Mouse (Mus musculus): ENCODE data around the gene Coq2. TPM values are rescaled to one million over a fixed set of nuclear protein-coding genes. Genes with fewer than 3 reads are reported as not detected.

The Coq2 gene
- polyA plus RNA-seq, 1 experiment from 2014 or later, result 25.8 TPM

- Histone ChIP-seq H3K4me3 (ENCODE audit: low read depth, low read length) (peak overlapping the region; percentile 3; the same call in 1 of the 2 replicates), H3K27me3 (ENCODE audit: insufficient read depth, low read length) (no peaks in the 10 kb centered on the region), H3K36me3 (replicated peaks; ENCODE audit: insufficient read depth, low read length) (no peaks in the 10 kb centered on the region), H3K27ac (ENCODE audit: low read depth) (peak overlapping the region; percentile 89), H3K4me2 (ENCODE audit: low read depth, low read length) (peak overlapping the region; percentile 62), H3K4me1 (ENCODE audit: insufficient read depth) (peaks cover 62% of the 10 kb centered on the region), H3K9ac (replicated peaks) (peak overlapping the region; percentile 50; the same call in 1 of the 2 replicates), H3K9me3 (ENCODE audit: low read length) (no peaks in the 10 kb centered on the region)
- TF ChIP-seq EP300 (IDR thresholded peaks at IDR 0.05; ENCODE audit: low read depth) (peak; percentile 93), CTCF (IDR thresholded peaks at IDR 0.05; ENCODE audit: low read depth) (no peak)
- WGBS (ENCODE audit: insufficient replicate concordance), result 8% methylated on average over 7 of the region's 7 CpGs
- peak; percentile 95 for ATAC-seq
- peak; percentile 70 for DNase-seq
Observed at GRCm38 (mm10) chr5:100643991-100644535, 30.9 kb downstream of the Coq2 start.

- DNase-seq (peak; percentile 52), ATAC-seq (peak; percentile 28)
- Histone ChIP-seq H3K27ac (ENCODE audit: low read depth) (peak overlapping the region; percentile 89), H3K9ac (replicated peaks) (peak overlapping the region; percentile 23; the same call in 1 of the 2 replicates), H3K4me3 (ENCODE audit: low read depth, low read length) (peak overlapping the region; percentile 3; the same call in 1 of the 2 replicates), H3K36me3 (replicated peaks; ENCODE audit: insufficient read depth, low read length) (no peaks in the 10 kb centered on the region), H3K4me2 (ENCODE audit: low read depth, low read length) (peak overlapping the region; percentile 62), H3K27me3 (ENCODE audit: insufficient read depth, low read length) (no peaks in the 10 kb centered on the region), H3K9me3 (ENCODE audit: low read length) (no peaks in the 10 kb centered on the region), H3K4me1 (ENCODE audit: insufficient read depth) (peaks cover 64% of the 10 kb centered on the region)
- TF ChIP-seq EP300 (IDR thresholded peaks at IDR 0.05; ENCODE audit: low read depth), result no peak
- no peak for TF ChIP-seq CTCF (IDR thresholded peaks at IDR 0.05; ENCODE audit: low read depth)
- 33% methylated on average over 12 of the region's 12 CpGs for WGBS (ENCODE audit: insufficient replicate concordance)
Observed at GRCm38 (mm10) chr5:100643253-100643990, 31.5 kb downstream of the Coq2 start.

GRCm38 (mm10) chr5:100642316-100642715 is 32.6 kb downstream of the Coq2 start:
- Histone ChIP-seq H3K4me2 (ENCODE audit: low read depth, low read length) (no peak overlapping the region), H3K9ac (replicated peaks) (no peak overlapping the region), H3K9me3 (ENCODE audit: low read length) (no peaks in the 10 kb centered on the region), H3K4me3 (ENCODE audit: low read depth, low read length) (no peak overlapping the region), H3K27ac (ENCODE audit: low read depth) (no peak overlapping the region), H3K36me3 (replicated peaks; ENCODE audit: insufficient read depth, low read length) (no peaks in the 10 kb centered on the region), H3K27me3 (ENCODE audit: insufficient read depth, low read length) (no peaks in the 10 kb centered on the region), H3K4me1 (ENCODE audit: insufficient read depth) (peaks cover 65% of the 10 kb centered on the region)
- DNase-seq (no peak), ATAC-seq (no peak)
- no peak for TF ChIP-seq EP300 (IDR thresholded peaks at IDR 0.05; ENCODE audit: low read depth)
- TF ChIP-seq CTCF (IDR thresholded peaks at IDR 0.05; ENCODE audit: low read depth), result no peak
- WGBS (ENCODE audit: insufficient replicate concordance), result 56% methylated on average over 5 of the region's 5 CpGs

GRCm38 (mm10) chr5:100638483-100638882 is 36.5 kb downstream of the Coq2 start:
- no peak for DNase-seq
- Histone ChIP-seq H3K27me3 (ENCODE audit: insufficient read depth, low read length) (no peaks in the 10 kb centered on the region), H3K27ac (ENCODE audit: low read depth) (peak overlapping the region; percentile 79), H3K9ac (replicated peaks) (no peak overlapping the region), H3K4me3 (ENCODE audit: low read depth, low read length) (no peak overlapping the region), H3K4me1 (ENCODE audit: insufficient read depth) (peaks cover 66% of the 10 kb centered on the region), H3K9me3 (ENCODE audit: low read length) (no peaks in the 10 kb centered on the region), H3K4me2 (ENCODE audit: low read depth, low read length) (no peak overlapping the region), H3K36me3 (replicated peaks; ENCODE audit: insufficient read depth, low read length) (no peaks in the 10 kb centered on the region)
- ATAC-seq, result peak; percentile 83
- WGBS (ENCODE audit: insufficient replicate concordance), result 40% methylated on average over 8 of the region's 8 CpGs
- no peak for TF ChIP-seq CTCF (IDR thresholded peaks at IDR 0.05; ENCODE audit: low read depth)
- TF ChIP-seq EP300 (IDR thresholded peaks at IDR 0.05; ENCODE audit: low read depth), result peak; percentile 97

GRCm38 (mm10) chr5:100636794-100637544 is 38.0 kb downstream of the Coq2 start:
- Histone ChIP-seq H3K27ac (ENCODE audit: low read depth) (peak overlapping the region; percentile 79), H3K4me3 (ENCODE audit: low read depth, low read length) (no peak overlapping the region), H3K4me2 (ENCODE audit: low read depth, low read length) (peak overlapping the region; percentile 44), H3K4me1 (ENCODE audit: insufficient read depth) (peaks cover 61% of the 10 kb centered on the region), H3K36me3 (replicated peaks; ENCODE audit: insufficient read depth, low read length) (no peaks in the 10 kb centered on the region), H3K9ac (replicated peaks) (peak overlapping the region; percentile 12; the same call in 1 of the 2 replicates), H3K9me3 (ENCODE audit: low read length) (no peaks in the 10 kb centered on the region), H3K27me3 (ENCODE audit: insufficient read depth, low read length) (no peaks in the 10 kb centered on the region)
- WGBS (ENCODE audit: insufficient replicate concordance), result 40% methylated on average over 8 of the region's 8 CpGs
- TF ChIP-seq CTCF (IDR thresholded peaks at IDR 0.05; ENCODE audit: low read depth) (peak; percentile 34), EP300 (IDR thresholded peaks at IDR 0.05; ENCODE audit: low read depth) (0 out of 2 replicates have a peak, but pooled peaks have one; percentile 23)
- DNase-seq (peak; percentile 43), ATAC-seq (peak; percentile 61)

- no peaks in the 10 kb centered on the region for H3K9me3 ChIP-seq (ENCODE audit: low read length)
- peak overlapping the region; percentile 36; the same call in 1 of the 2 replicates for H3K9ac ChIP-seq (replicated peaks)
- H3K36me3 ChIP-seq (replicated peaks; ENCODE audit: insufficient read depth, low read length), result no peaks in the 10 kb centered on the region
- H3K27me3 ChIP-seq (ENCODE audit: insufficient read depth, low read length), result no peaks in the 10 kb centered on the region
- peak overlapping the region; percentile 79 for H3K27ac ChIP-seq (ENCODE audit: low read depth)
- 50% methylated on average over 4 of the region's 4 CpGs for WGBS (ENCODE audit: insufficient replicate concordance)
- no peak overlapping the region for H3K4me3 ChIP-seq (ENCODE audit: low read depth, low read length)
- DNase-seq (no peak), ATAC-seq (0 out of 2 replicates have a peak, but pooled peaks have one; percentile 14)
- H3K4me1 ChIP-seq (ENCODE audit: insufficient read depth), result peaks cover 59% of the 10 kb centered on the region
- peak; percentile 59; the same call in 1 of the 2 replicates for TF ChIP-seq EP300 (IDR thresholded peaks at IDR 0.05; ENCODE audit: low read depth)
- no peak for TF ChIP-seq CTCF (IDR thresholded peaks at IDR 0.05; ENCODE audit: low read depth)
- H3K4me2 ChIP-seq (ENCODE audit: low read depth, low read length), result peak overlapping the region; percentile 0; the same call in 1 of the 2 replicates
Observed at GRCm38 (mm10) chr5:100635908-100636307, 39.0 kb downstream of the Coq2 start.
